Mouse (Mus musculus) T-helper 17 cell (primary cell): ENCODE data around the gene Smyd3.

ENCODE experiments used
- in situ Hi-C, 2 experiments: fragments of 300-600 bp; cut with MboI, MseI; formaldehyde crosslinking; loops; 1 replicate in 1 of 2; 2 replicates in 1 of 2; pipeline ENCODE4 v1.15.1; 2025; ENCODE audit warnings: high pct_unique_total_duplicates in 2 of 2

Gene Smyd3

DNA sequence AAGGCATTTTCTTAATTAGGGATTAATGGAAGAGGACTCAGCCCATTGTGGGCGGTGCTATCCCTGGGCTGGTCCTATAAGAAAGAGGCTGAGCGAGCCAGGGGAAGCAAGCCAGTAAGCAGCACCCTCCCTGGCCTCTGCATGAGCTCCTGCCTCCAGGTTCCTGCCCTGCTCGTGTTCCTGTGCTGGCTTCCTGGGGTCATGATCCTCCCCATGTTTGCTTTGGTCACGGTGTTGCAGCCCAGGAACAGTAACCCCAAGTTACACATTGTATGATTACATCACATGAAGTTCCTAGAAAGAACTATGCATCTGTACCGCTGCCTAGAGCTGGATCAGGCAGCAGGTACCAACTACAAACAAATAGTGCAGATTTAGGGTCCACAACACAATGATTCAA lies 536.2 kb downstream of the Smyd3 start:
- in situ Hi-C loops: no loop called here

DNA sequence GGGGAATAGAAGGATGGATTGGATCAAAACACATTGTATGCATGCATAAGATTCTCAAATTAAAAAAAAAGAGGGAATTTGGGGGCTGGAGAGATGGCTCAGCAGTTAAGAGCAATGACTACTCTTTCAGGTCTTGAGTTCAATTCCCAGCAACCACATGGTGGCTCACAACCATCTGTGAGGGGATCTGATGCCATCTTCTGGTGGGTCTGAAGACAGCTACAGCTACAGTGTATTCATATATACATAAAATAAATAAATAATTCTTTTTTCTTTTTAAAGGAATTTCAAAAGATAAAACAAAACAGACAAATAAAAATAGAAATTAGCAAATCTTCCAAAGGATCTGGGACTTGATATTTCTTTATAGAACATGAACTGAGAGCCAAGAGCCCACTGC lies 537.7 kb downstream of the Smyd3 start:
- in situ Hi-C loops: no loop called here

DNA sequence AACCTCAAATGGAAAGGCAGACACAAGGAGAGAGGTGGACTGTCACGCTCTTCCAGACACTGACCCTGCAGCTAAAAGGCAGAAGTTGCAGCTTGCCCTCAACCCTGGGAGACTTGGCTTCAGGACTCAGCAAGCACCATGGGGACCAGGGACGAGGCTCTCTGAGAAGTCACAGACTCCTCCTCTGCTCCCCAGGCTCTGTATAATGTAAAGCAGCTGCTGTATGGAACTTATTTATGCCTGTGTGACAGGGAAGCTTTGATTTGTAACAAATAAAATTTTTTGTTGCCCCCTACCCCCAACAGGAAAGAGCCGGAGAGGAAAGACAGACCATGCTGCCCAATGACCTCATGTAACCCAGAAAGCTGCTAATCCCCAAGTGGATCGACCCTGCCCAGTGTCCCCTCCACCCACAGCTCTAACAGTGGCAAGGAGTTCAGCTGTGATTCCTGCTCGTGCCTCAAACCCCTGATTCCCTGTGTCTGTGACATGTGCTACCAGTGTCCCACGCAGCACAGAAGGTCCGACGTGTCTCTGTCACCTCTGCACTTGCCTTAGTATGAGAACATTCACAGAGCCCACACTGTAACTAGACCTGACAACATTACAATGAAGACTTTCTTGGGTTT lies 539.1 kb downstream of the Smyd3 start:
- in situ Hi-C loops: no loop called here

DNA sequence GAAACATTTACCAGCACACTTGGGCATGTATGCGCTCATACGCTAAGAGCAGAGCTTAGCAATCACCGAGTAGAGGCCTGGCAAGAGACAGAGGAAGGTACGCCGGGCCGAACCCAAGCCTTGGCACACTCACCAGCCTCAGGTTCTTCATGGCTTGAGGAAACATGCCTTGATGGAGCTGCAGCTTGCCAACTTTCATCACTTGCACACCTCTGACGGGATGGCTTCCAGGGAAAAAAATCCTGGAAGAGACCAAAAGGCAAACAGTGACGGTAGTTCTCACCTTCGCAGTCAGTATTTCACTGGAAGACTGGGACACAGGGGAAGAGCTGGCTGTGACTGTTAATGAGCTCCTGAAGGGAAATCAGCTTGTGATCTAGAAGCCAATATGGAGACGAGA lies 545.8 kb downstream of the Smyd3 start:
- in situ Hi-C loops: no loop called here

DNA sequence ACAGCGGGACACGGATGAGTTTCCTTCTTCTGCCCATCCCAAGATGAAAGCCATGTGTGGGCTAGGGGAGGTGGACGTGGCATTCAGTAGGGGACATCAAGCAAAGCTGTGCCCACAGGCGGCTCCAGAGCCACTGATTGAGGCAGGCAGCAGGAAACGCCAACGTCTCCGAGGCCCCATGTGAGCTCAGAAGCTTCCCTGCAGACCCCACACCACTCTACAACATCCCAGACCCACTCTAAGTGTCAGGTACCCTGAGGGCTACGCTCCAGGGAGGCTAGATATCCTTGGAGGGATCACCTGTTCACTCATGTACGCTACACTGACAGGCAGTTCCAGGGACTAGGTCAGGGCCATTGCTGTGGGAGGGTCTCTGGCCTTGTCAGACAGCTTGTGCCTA lies 556.2 kb downstream of the Smyd3 start:
- in situ Hi-C loops: no loop called here

DNA sequence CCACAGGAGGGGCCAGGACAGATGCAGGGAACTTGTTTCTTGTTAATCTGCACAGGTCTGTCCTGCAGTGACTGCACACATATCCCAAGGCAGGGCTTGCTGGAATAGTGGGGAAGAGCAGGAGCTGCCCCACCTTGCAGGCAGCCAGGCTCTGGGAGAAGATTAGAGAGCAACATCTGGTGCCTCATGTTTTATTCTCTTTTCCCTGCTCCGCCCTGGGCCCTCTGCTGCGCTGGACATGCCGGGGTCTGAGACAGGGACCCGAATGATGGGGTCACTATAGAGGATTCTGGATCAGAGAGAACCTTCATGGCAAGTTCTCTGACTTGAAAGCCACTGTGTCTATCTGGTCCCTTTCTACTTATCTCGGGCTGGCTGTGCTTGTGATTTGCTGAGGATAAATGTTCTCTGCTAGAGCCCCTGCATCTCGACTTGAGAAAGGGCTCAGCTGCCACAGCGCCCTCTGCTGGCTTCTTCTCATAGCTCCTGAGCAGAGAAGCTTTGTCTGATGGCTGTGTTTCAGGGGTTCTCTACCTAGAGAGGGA lies 557.8 kb downstream of the Smyd3 start:
- in situ Hi-C loops: no loop called here

DNA sequence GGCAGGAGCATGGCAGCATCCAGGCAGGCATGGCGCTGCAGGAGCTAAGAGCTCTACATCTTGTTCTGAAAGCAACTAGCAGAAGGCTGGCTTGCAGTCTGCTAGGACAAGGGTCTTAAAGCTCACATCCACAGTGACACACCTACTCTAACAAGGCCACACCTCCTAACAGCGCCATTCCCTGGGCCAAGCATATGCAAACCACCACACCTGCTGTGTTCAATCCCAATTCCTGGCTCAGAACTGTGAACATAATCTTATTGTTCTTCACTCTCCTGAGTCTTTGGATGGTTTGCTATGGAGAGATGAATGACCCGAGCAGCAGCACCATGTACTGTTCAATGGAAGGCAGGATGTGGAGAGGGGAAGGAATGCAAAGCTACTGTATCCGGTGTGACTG lies 559.2 kb downstream of the Smyd3 start:
- in situ Hi-C loops: loop anchor here in 1 of 2 experiments (5.0 kb wide), 1 partner anchor 431 kb away; the partner anchor contains the start of gene Kif26b

DNA sequence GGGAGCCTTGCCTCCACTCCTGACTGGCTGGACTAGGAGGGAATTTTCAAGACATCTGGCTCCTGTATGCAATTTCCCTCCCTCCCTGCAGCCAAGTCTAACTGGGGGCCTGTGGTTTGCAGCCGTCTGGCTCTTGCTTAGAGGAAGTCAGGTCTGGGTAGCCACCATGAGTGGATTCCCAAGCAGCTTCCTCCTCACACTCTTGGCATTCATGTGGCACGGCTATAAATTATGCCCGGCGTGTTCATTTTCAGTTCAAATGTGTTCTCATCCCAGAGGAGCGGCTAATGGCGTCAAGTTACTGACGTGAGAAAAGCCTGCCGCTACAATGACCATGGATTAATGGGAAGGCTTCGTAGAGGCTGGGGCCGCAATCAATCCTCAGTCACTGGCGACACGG lies 564.9 kb downstream of the Smyd3 start:
- in situ Hi-C loops: no loop called here

DNA sequence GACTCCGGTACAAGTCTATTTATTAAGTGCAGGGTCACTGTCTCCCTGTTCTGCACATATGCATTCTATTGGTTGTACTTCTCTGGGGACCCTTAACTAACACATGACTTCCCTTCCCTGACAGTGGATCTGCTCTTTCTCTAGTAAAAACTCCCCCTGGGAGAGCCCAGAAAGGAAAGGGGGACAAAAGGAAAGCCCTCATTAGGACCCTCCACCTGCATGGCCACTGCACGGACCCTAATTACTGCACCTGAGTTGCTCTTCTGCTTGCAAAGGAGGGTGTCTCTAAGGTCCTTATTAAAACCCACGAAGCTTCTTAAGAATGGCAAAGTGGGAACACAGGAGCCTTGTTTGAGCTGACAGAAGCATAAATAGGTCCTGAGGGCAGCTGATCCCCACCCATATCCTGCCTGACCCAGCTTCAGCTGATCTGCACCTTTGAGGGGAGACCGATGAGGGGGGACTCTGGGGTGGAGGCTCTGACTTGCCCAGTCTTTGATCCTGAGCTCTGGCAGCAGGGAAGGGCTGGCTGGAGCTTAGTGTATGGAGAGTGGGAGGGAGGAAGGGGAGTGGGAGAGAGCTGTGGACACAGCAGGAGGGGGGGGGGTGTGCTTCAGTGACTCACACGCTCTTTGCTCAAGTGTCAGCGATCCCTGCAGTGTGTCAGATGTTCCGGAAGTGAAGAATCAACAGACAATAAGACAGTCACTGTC lies 575.4 kb downstream of the Smyd3 start:
- in situ Hi-C loops: no loop called here

DNA sequence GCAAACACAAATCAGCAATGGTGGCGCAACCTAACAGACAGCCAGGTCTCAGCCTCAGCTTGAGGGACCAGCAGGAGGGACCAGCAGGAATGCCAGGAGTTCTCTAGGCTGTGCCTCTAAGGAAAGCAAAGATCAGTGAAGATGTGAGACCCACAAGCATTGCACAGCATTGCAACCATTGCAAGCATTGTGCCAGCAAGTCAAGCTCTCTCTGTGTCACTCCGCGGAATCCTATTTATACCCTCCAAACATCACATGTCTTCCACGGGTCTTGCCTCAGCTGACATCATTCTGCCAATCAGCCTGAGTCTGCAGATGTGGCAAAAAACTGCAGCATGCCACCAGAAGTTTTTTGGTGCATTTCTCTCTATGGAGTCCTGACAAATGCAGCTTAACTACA lies 577.5 kb downstream of the Smyd3 start:
- in situ Hi-C loops: no loop called here

DNA sequence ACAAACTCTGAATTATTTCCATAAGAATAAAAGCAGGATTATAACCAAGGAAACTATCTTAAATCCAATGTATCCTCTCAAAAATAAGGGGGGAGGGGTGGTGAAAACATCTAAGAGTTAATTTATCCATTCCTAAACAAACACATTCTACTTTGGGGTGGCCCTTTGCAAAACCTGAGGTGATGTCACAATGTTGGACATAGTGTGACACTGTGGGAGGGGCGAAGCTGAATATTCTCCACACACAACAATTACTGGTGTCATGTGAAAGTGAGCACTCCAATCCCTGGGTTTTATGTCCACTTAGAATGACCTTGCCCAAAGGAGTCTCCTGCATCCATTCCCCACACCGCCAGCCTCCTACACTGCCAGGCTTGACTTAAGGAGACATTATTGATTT lies 580.9 kb downstream of the Smyd3 start:
- in situ Hi-C loops: no loop called here

DNA sequence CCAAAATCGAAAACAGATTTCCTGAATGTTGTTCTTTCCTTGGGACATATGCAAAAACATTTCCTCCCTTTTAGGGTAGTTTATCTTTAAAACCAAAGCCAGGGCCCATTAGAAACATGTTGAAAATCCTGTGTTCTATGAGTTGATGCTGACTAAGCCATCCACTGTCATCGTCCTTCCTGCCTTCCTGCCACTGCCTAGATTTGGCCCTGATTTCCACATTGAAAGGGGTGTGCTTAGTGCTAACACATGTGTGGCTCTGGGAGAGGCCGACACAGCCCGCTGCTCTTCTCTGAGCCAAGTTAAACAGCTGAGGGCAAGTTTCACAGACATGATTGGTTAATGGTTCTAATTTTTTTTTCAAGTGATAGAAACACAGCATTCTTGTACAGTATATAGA lies 581.4 kb downstream of the Smyd3 start:
- in situ Hi-C loops: no loop called here

DNA sequence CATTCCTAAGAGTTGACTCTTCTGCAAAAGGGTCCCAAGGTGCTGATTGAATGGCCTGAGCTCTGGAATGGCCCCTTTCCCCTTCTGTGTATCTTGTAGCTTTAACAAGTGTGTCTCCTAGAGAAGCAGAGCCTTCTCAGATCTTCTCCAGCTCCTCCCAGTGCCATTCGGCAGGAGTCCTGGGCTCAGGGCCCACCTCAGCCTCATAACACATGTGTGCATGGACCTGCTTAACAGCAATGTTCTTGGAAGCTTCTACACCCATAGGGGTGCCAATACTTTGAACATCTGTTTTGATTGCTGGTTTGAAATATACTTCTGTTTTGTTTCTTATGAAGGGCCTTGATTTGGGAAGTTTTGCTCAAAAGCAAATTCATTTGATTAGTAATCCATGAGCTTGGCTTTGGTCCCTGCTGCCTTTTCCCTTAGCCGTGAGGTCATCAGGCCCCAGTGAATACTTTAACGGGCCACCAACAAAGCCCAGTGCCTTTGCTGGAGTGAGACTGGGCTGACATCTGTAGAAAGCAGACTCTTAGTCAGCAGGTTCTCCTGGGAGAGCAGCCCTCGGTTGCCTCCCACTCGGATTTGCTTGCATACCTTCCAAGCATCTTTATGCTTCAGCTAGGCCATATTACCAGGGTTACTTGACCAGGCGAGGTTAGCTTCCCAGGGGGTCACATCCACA lies 583.7 kb downstream of the Smyd3 start:
- in situ Hi-C loops: no loop called here

DNA sequence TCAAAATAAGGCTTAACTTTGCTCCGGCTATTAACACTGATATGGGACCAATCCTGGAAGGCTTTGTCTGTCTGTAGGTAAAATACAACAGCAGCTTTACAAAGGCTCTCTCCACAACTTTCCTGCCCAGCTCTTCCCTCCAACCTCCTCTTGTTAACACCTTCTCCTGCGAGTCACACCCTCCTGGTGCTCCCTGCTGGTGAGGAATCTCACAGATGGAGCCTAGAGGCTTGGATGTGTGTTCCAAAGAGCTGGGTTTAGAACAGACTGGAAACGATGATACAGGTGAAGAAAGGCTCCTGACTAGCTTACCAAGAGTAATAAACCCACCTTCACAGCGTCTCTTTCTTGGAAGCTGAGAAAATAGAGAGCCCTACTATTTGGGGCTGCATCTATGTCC lies 588.3 kb downstream of the Smyd3 start:
- in situ Hi-C loops: loop anchor here in 1 of 2 experiments (10.0 kb wide), 1 partner anchor 755 kb away; no protein-coding TSS in a partner anchor

DNA sequence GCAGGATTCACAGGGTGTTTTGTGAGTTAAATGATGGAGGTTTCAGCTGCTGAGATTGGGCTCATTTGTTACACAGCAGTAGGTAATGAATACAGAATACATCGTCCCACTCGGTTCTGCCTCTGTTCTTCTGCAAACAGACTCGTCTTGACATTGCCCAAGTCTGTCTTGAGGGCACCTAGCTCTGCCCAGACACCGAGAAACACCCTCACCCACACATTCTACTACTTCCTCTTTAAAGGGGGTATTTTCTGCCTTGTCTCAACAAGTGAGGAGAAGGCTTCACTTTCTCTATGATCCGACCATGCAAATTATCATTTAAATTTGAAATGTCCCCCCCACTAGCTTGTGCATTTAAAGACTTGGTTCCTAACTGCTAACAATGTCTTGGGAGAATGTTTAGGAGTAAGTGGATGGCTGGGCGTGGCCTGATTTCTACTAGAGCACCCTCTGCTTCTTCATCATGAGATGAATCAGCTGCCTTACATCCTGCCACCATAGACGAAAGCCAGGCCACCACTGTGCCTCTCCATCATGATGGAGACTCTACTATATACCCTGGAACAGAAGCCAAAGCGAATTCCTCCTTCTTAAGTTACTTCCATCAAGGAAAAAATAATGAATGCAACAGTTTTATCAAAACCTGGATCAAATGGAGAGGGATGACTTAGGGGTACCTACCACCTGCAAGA lies 593.2 kb downstream of the Smyd3 start:
- in situ Hi-C loops: loop anchor here in 1 of 2 experiments (10.0 kb wide), 1 partner anchor 760 kb away; no protein-coding TSS in a partner anchor

DNA sequence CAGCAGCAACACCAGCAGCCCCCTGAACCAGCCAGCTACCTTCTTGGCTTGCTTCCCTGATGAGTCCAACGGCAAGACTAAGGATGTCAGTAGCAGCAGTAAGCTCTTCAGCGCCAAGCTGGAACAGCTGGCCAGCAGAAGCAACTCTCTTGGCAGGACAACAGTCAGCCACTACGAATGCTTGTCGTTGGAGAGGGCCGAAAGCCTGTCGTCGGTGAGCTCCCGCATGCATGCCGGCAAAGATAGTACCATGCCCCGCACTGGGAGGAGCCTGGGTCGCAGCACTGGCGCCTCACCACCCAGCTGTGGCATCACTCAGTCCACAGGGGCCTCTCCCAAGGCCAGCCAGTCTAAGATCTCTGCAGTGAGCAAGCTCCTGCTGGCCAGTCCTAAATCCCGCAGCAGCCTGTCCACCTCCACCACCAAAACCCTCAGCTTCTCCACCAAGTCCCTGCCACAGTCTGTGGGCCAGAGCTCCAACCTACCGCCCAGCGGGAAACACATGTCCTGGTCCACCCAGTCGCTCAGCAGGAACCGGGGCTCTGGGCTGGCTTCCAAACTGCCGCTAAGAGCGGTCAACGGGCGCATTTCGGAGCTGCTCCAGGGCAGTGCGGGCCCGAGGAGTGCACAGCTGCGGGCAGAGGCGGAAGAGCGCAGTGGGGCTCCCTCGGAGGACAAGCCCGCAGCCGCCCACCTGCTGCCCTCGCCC lies 600.5 kb downstream of the Smyd3 start:
- in situ Hi-C loops: no loop called here

DNA sequence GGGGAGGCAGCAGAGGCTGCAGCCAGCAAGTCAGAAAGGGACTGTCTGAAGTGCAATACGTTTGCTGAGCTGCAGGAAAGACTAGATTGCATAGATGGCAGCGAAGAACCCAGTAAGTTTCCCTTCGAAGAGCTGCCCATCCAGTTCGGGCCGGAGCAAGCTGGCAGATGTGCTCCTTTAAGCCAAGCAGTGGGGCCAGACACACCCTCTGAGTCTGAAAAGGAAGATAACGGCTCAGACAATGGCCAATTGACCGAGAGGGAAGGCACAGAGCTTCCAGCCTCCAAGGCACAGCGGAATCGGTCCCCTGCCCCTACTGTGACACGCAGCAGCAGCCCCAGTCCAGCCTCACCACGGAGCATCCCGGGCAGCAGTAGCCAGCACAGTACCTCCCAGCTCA lies 602.8 kb downstream of the Smyd3 start:
- in situ Hi-C loops: no loop called here

DNA sequence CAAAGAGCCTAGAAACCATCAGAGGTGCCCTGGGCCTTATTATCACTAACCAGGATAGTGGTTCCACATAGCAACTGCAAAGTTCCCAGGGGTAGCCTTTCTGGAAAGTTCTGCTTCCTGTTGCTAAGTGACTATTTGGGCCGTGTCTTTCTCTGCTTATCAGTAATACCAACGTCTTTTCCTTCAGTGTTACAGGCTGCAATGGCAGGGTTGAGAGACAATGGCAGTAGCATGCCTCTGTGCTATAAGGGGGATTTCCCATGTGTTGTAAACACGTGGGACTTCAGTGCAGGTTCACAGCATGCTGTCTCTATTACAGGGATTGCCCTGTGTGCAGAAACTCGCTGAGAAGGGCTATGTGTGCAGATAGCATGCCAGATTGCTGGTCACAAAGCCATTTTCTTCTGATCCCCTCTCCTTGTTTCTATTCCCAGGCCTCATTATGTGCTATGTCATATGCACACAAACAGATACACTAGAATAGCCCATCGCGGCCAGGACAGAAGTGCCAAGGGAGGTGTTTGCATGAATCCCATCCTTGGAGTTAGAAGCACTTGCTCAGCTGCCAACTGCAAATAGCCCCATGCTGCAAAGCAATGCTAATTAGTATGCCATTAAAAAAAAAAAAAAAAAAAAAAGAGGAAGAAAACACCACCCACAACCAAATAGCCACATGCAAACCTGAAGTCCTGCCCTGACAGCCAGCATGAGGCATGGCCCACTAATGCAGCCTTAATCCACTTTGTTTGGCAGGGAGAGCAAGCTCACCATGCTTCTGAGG lies 604.7 kb downstream of the Smyd3 start:
- in situ Hi-C loops: no loop called here

DNA sequence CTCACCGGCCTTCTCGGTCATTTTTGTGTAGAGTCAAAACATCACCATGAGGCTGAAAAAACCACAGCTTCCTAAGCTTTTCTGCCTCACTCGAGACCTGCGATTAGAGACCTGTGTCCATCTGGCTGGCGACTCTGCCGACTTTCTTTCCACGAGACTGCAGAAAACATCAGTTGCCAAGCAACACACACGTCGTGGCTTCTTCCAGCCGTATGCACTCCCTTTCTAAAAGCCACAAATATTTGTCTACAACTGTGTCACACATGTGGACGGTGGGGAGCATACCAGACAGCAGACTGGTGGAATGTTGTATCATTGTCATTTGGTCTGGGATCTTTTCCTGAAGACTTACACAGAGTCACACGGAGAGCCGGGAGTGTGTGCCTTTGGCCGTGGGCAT lies 606.9 kb downstream of the Smyd3 start:
- in situ Hi-C loops: no loop called here
